Mouse (Mus musculus): ENCODE data around the gene Olfr904. TPM values are rescaled to one million over a fixed set of nuclear protein-coding genes. Genes with fewer than 3 reads are reported as not detected.

Gene Olfr904
- polyA plus RNA-seq (2012; rRNA removed): not detected in 2 replicates

GRCm38 (mm10) chr9:38462844-38463243 lies at the start of gene Olfr904:
Gene Olfr904, plus strand, starts transcription at chr9:38463144.

GRCm38 (mm10) chr9:38429155-38429554 lies 33.8 kb upstream of the Olfr904 start, which contains the start of gene Olfr901:
Gene Olfr901, plus strand, starts transcription at chr9:38429455.

GRCm38 (mm10) chr9:38447352-38447751 lies 15.6 kb upstream of the Olfr904 start, which contains the start of gene Olfr902:
Gene Olfr902, plus strand, starts transcription at chr9:38447652.

GRCm38 (mm10) chr9:38470807-38471206 lies 7.9 kb downstream of the Olfr904 start, which contains the start of gene Olfr905:
Gene Olfr905, plus strand, starts transcription at chr9:38471107.

GRCm38 (mm10) chr9:38486785-38487184 lies 23.8 kb downstream of the Olfr904 start, which contains the start of gene Olfr906:
Gene Olfr906, plus strand, starts transcription at chr9:38487085.

GRCm38 (mm10) chr9:38495501-38495900 lies 32.6 kb downstream of the Olfr904 start, which contains the start of gene Olfr907:
Gene Olfr907, plus strand, starts transcription at chr9:38495801.

Other genes with a start within 250 kb of the Olfr904 start
- gene Olfr894, start 245.1 kb upstream of the Olfr904 start, polyA plus RNA-seq (2012; rRNA removed): not detected in 2 replicates
- not detected in 2 replicates for gene Olfr143, start 210.4 kb upstream of the Olfr904 start, polyA plus RNA-seq (2012; rRNA removed)
- gene Olfr895, start 195.3 kb upstream of the Olfr904 start, polyA plus RNA-seq (2012; rRNA removed): not detected in 2 replicates
- not detected in 2 replicates for gene Olfr896-ps1, start 172.0 kb upstream of the Olfr904 start, polyA plus RNA-seq (2012; rRNA removed)
- gene Olfr25, start 134.1 kb upstream of the Olfr904 start, polyA plus RNA-seq (2012; rRNA removed): not detected in 2 replicates
- not detected in 2 replicates for gene Olfr898, start 114.7 kb upstream of the Olfr904 start, polyA plus RNA-seq (2012; rRNA removed)
- gene Olfr250, start 96.2 kb upstream of the Olfr904 start, polyA plus RNA-seq (2012; rRNA removed): not detected in 2 replicates
- gene Olfr251, start 86.1 kb upstream of the Olfr904 start, polyA plus RNA-seq (2012; rRNA removed): not detected in 2 replicates
- not detected in 2 replicates for gene Olfr147, start 61.4 kb upstream of the Olfr904 start, polyA plus RNA-seq (2012; rRNA removed)
- gene Olfr901, start 33.7 kb upstream of the Olfr904 start, polyA plus RNA-seq (2012; rRNA removed): not detected in 2 replicates
- not detected in 2 replicates for gene Olfr902, start 15.5 kb upstream of the Olfr904 start, polyA plus RNA-seq (2012; rRNA removed)
- not detected in 2 replicates for gene Olfr905, start 8.0 kb downstream of the Olfr904 start, polyA plus RNA-seq (2012; rRNA removed)
- gene Olfr906, start 23.9 kb downstream of the Olfr904 start, polyA plus RNA-seq (2012; rRNA removed): not detected in 2 replicates
- gene Olfr907, start 32.7 kb downstream of the Olfr904 start, polyA plus RNA-seq (2012; rRNA removed): not detected in 2 replicates
- gene Olfr911-ps1, start 58.4 kb downstream of the Olfr904 start, polyA plus RNA-seq (2012; rRNA removed): not detected in 2 replicates
- not detected in 2 replicates for gene Olfr910, start 74.7 kb downstream of the Olfr904 start, polyA plus RNA-seq (2012; rRNA removed)
- gene Olfr912, start 117.0 kb downstream of the Olfr904 start, polyA plus RNA-seq (2012; rRNA removed): not detected in 2 replicates
- gene Olfr913, start 129.6 kb downstream of the Olfr904 start, polyA plus RNA-seq (2012; rRNA removed): not detected in 2 replicates
- not detected in 2 replicates for gene Olfr914, start 142.0 kb downstream of the Olfr904 start, polyA plus RNA-seq (2012; rRNA removed)
- not detected in 2 replicates for gene Olfr916, start 196.7 kb downstream of the Olfr904 start, polyA plus RNA-seq (2012; rRNA removed)
- not detected in 2 replicates for gene Olfr917, start 202.7 kb downstream of the Olfr904 start, polyA plus RNA-seq (2012; rRNA removed)
- not detected in 2 replicates for gene Olfr918, start 211.5 kb downstream of the Olfr904 start, polyA plus RNA-seq (2012; rRNA removed)
- not detected in 2 replicates for gene Olfr919, start 240.5 kb downstream of the Olfr904 start, polyA plus RNA-seq (2012; rRNA removed)

Measured in central nervous system, embryonic 11.5 days (tissue).